Mouse (Mus musculus): ENCODE results near the gene Zmynd8. TPM values are rescaled to one million over a fixed set of nuclear protein-coding genes. Genes with fewer than 3 reads are reported as not detected.
A peak's percentile ranks its signal among the peaks of the same experiment; 100 is the strongest.

Zmynd8 gene
- polyA plus RNA-seq, 1 experiment from 2014 or later: 57.6 TPM

- H3K4me2 ChIP-seq (replicated peaks; ENCODE audit: low read depth, low read length): no peak overlapping the region
- H3K27ac ChIP-seq (ENCODE audit: low read length): no peak overlapping the region
- no peaks in the 10 kb centered on the region for H3K9me3 ChIP-seq (ENCODE audit: control insufficient read depth, low read depth, low read length)
- ATAC-seq (ENCODE audit: insufficient number of reproducible peaks, insufficient read depth, low FRiP score, low read depth): no peak
- WGBS: 85% methylated on average over 23 of the region's 23 CpGs
- no peak overlapping the region for H3K4me3 ChIP-seq (ENCODE audit: low read depth, low read length)
- H3K4me1 ChIP-seq (ENCODE audit: control insufficient read depth, insufficient read depth, low read length): no peaks in the 10 kb centered on the region; the same call in 1 of the 2 replicates
- peaks cover 87% of the 10 kb centered on the region for H3K36me3 ChIP-seq (ENCODE audit: control insufficient read depth, insufficient read depth, low read length)
- H3K27me3 ChIP-seq (ENCODE audit: control insufficient read depth, insufficient read depth, low read length): no peaks in the 10 kb centered on the region
- H3K9ac ChIP-seq (replicated peaks; ENCODE audit: low read depth, low read length): no peak overlapping the region
These were observed 60.1 kb downstream of the Zmynd8 start for GRCm38 (mm10) chr2:165838606-165839316.

GRCm38 (mm10) chr2:165834601-165835000, 64.2 kb downstream of the Zmynd8 start:
- Histone ChIP-seq H3K4me1 (ENCODE audit: control insufficient read depth, insufficient read depth, low read length) (0 out of 2 replicates have a peak, but pooled peaks cover 2% of the 10 kb centered on the region), H3K36me3 (ENCODE audit: control insufficient read depth, insufficient read depth, low read length) (peaks cover 84% of the 10 kb centered on the region), H3K27ac (ENCODE audit: low read length) (no peak overlapping the region), H3K9ac (replicated peaks; ENCODE audit: low read depth, low read length) (no peak overlapping the region), H3K27me3 (ENCODE audit: control insufficient read depth, insufficient read depth, low read length) (no peaks in the 10 kb centered on the region), H3K9me3 (ENCODE audit: control insufficient read depth, low read depth, low read length) (no peaks in the 10 kb centered on the region), H3K4me2 (replicated peaks; ENCODE audit: low read depth, low read length) (no peak overlapping the region), H3K4me3 (ENCODE audit: low read depth, low read length) (no peak overlapping the region)
- ATAC-seq (ENCODE audit: insufficient number of reproducible peaks, insufficient read depth, low FRiP score, low read depth): no peak
- 94% methylated on average over 13 of the region's 13 CpGs for WGBS

- 0 out of 2 replicates have a peak, but pooled peaks cover 2% of the 10 kb centered on the region for H3K4me1 ChIP-seq (ENCODE audit: control insufficient read depth, insufficient read depth, low read length)
- H3K27ac ChIP-seq (ENCODE audit: low read length): no peak overlapping the region
- H3K4me2 ChIP-seq (replicated peaks; ENCODE audit: low read depth, low read length): no peak overlapping the region
- peak; percentile 46; the same call in 1 of the 2 replicates for ATAC-seq (ENCODE audit: insufficient number of reproducible peaks, insufficient read depth, low FRiP score, low read depth)
- peaks cover 77% of the 10 kb centered on the region for H3K36me3 ChIP-seq (ENCODE audit: control insufficient read depth, insufficient read depth, low read length)
- H3K4me3 ChIP-seq (ENCODE audit: low read depth, low read length): no peak overlapping the region
- H3K27me3 ChIP-seq (ENCODE audit: control insufficient read depth, insufficient read depth, low read length): no peaks in the 10 kb centered on the region
- WGBS: 55% methylated on average over 9 of the region's 9 CpGs
- no peaks in the 10 kb centered on the region for H3K9me3 ChIP-seq (ENCODE audit: control insufficient read depth, low read depth, low read length)
- no peak overlapping the region for H3K9ac ChIP-seq (replicated peaks; ENCODE audit: low read depth, low read length)
These were observed 65.3 kb downstream of the Zmynd8 start for GRCm38 (mm10) chr2:165833468-165833867.

- Histone ChIP-seq H3K9ac (replicated peaks; ENCODE audit: low read depth, low read length) (no peak overlapping the region), H3K4me3 (ENCODE audit: low read depth, low read length) (no peak overlapping the region), H3K27ac (ENCODE audit: low read length) (peak overlapping the region; percentile 23; the same call in 1 of the 2 replicates), H3K4me2 (replicated peaks; ENCODE audit: low read depth, low read length) (no peak overlapping the region), H3K4me1 (ENCODE audit: control insufficient read depth, insufficient read depth, low read length) (0 out of 2 replicates have a peak, but pooled peaks cover 2% of the 10 kb centered on the region), H3K27me3 (ENCODE audit: control insufficient read depth, insufficient read depth, low read length) (no peaks in the 10 kb centered on the region), H3K9me3 (ENCODE audit: control insufficient read depth, low read depth, low read length) (no peaks in the 10 kb centered on the region), H3K36me3 (ENCODE audit: control insufficient read depth, insufficient read depth, low read length) (peaks cover 69% of the 10 kb centered on the region)
- ATAC-seq (ENCODE audit: insufficient number of reproducible peaks, insufficient read depth, low FRiP score, low read depth): no peak
- WGBS: 72% methylated on average over 9 of the region's 9 CpGs
These were observed 66.1 kb downstream of the Zmynd8 start for GRCm38 (mm10) chr2:165832720-165833119.

- WGBS: 59% methylated on average over 9 of the region's 9 CpGs
- no peak overlapping the region for H3K9ac ChIP-seq (replicated peaks; ENCODE audit: low read depth, low read length)
These were observed 66.5 kb downstream of the Zmynd8 start for GRCm38 (mm10) chr2:165832295-165832694.

GRCm38 (mm10) chr2:165831637-165832289, 67.1 kb downstream of the Zmynd8 start:
- no peak overlapping the region for H3K4me2 ChIP-seq (replicated peaks; ENCODE audit: low read depth, low read length)
- no peaks in the 10 kb centered on the region for H3K9me3 ChIP-seq (ENCODE audit: control insufficient read depth, low read depth, low read length)
- ATAC-seq (ENCODE audit: insufficient number of reproducible peaks, insufficient read depth, low FRiP score, low read depth): peak; percentile 14; the same call in 1 of the 2 replicates
- H3K4me1 ChIP-seq (ENCODE audit: control insufficient read depth, insufficient read depth, low read length): 0 out of 2 replicates have a peak, but pooled peaks cover 2% of the 10 kb centered on the region
- H3K27ac ChIP-seq (ENCODE audit: low read length): peak overlapping the region; percentile 63; the same call in 1 of the 2 replicates
- H3K27me3 ChIP-seq (ENCODE audit: control insufficient read depth, insufficient read depth, low read length): no peaks in the 10 kb centered on the region
- H3K36me3 ChIP-seq (ENCODE audit: control insufficient read depth, insufficient read depth, low read length): peaks cover 71% of the 10 kb centered on the region
- no peak overlapping the region for H3K4me3 ChIP-seq (ENCODE audit: low read depth, low read length)
- WGBS: 55% methylated on average over 8 of the region's 8 CpGs
- H3K9ac ChIP-seq (replicated peaks; ENCODE audit: low read depth, low read length): no peak overlapping the region

More at GRCm38 (mm10) chr2:165832295-165832694, 66.5 kb downstream of the Zmynd8 start:
- Histone ChIP-seq H3K4me1 (ENCODE audit: control insufficient read depth, insufficient read depth, low read length) (0 out of 2 replicates have a peak, but pooled peaks cover 2% of the 10 kb centered on the region), H3K9me3 (ENCODE audit: control insufficient read depth, low read depth, low read length) (no peaks in the 10 kb centered on the region), H3K4me2 (replicated peaks; ENCODE audit: low read depth, low read length) (no peak overlapping the region), H3K4me3 (ENCODE audit: low read depth, low read length) (no peak overlapping the region), H3K36me3 (ENCODE audit: control insufficient read depth, insufficient read depth, low read length) (peaks cover 68% of the 10 kb centered on the region), H3K27ac (ENCODE audit: low read length) (peak overlapping the region; percentile 63; the same call in 1 of the 2 replicates), H3K27me3 (ENCODE audit: control insufficient read depth, insufficient read depth, low read length) (no peaks in the 10 kb centered on the region)
- ATAC-seq (ENCODE audit: insufficient number of reproducible peaks, insufficient read depth, low FRiP score, low read depth): no peak

- no peak overlapping the region for H3K4me3 ChIP-seq (ENCODE audit: low read depth, low read length)
- ATAC-seq (ENCODE audit: insufficient number of reproducible peaks, insufficient read depth, low FRiP score, low read depth): no peak
- no peak overlapping the region for H3K27ac ChIP-seq (ENCODE audit: low read length)
- no peak overlapping the region for H3K9ac ChIP-seq (replicated peaks; ENCODE audit: low read depth, low read length)
- WGBS: 79% methylated on average over 12 of the region's 12 CpGs
- H3K4me2 ChIP-seq (replicated peaks; ENCODE audit: low read depth, low read length): no peak overlapping the region
- H3K36me3 ChIP-seq (ENCODE audit: control insufficient read depth, insufficient read depth, low read length): peaks cover 75% of the 10 kb centered on the region
- H3K27me3 ChIP-seq (ENCODE audit: control insufficient read depth, insufficient read depth, low read length): no peaks in the 10 kb centered on the region
- 0 out of 2 replicates have a peak, but pooled peaks cover 2% of the 10 kb centered on the region for H3K4me1 ChIP-seq (ENCODE audit: control insufficient read depth, insufficient read depth, low read length)
- no peaks in the 10 kb centered on the region for H3K9me3 ChIP-seq (ENCODE audit: control insufficient read depth, low read depth, low read length)
These were observed 70.0 kb downstream of the Zmynd8 start for GRCm38 (mm10) chr2:165828770-165829169.

GRCm38 (mm10) chr2:165825964-165826712, 72.7 kb downstream of the Zmynd8 start:
- WGBS: 83% methylated on average over 10 of the region's 10 CpGs
- Histone ChIP-seq H3K9me3 (ENCODE audit: control insufficient read depth, low read depth, low read length) (no peaks in the 10 kb centered on the region), H3K36me3 (ENCODE audit: control insufficient read depth, insufficient read depth, low read length) (peaks cover 71% of the 10 kb centered on the region)

More at GRCm38 (mm10) chr2:165825964-165826712, 72.7 kb downstream of the Zmynd8 start:
- Histone ChIP-seq H3K4me1 (ENCODE audit: control insufficient read depth, insufficient read depth, low read length) (no peaks in the 10 kb centered on the region), H3K27me3 (ENCODE audit: control insufficient read depth, insufficient read depth, low read length) (no peaks in the 10 kb centered on the region), H3K27ac (ENCODE audit: low read length) (no peak overlapping the region), H3K4me2 (replicated peaks; ENCODE audit: low read depth, low read length) (no peak overlapping the region), H3K4me3 (ENCODE audit: low read depth, low read length) (no peak overlapping the region), H3K9ac (replicated peaks; ENCODE audit: low read depth, low read length) (no peak overlapping the region)
- 0 out of 2 replicates have a peak, but pooled peaks have one; percentile 44 for ATAC-seq (ENCODE audit: insufficient number of reproducible peaks, insufficient read depth, low FRiP score, low read depth)
